ENCODE assay signal across 8 mouse cellular contexts in genomic region chr4:116074861-116075620, GRCm38 (mm10). TPM values are rescaled to one million over a fixed set of nuclear protein-coding genes. Genes with fewer than 3 reads are reported as not detected.
DNase-seq lines count a peak whose midpoint lies in the region; ATAC-seq and TF ChIP-seq lines count a peak whose summit lies in the region.

TSS of gene Uqcrh (minus strand) at chr4:116075071.
TSS of gene Lrrc41 (plus strand) at chr4:116075269.

- peak within 1 kb of the TSS; percentile 98 for H3K27ac ChIP-seq in heart, embryonic 11.5 days (ENCODE audit: low read depth, low read length)
- peak within 1 kb of the TSS; percentile 98 for H3K27ac ChIP-seq in kidney, embryonic 16.5 days (ENCODE audit: low read length)
- peak within 1 kb of the TSS; percentile 96 for H3K27ac ChIP-seq in liver, adult 2 months (replicated peaks; ENCODE audit: insufficient read depth, low read depth, low read length)

- peaks cover 78% of the 10 kb centered on the region for H3K79me3 ChIP-seq in C2C12 (ENCODE audit: low read depth)

- H3K36me3 ChIP-seq in C2C12 (ENCODE audit: control insufficient read depth, insufficient read depth) (peaks cover 19% of the 10 kb centered on the region), myocyte (ENCODE audit: control insufficient read depth, insufficient read depth) (peaks cover 6% of the 10 kb centered on the region)
- H3K36me3 ChIP-seq in erythroblast, embryonic 14.5 days (ENCODE audit: control insufficient read depth): peaks cover 44% of the 10 kb centered on the region
- peaks cover 1% of the 10 kb centered on the region; the same call in 1 of the 2 replicates for H3K36me3 ChIP-seq in heart, embryonic 11.5 days (ENCODE audit: control insufficient read depth, insufficient read depth, low read length)
- peaks cover 3% of the 10 kb centered on the region; the same call in 1 of the 2 replicates for H3K36me3 ChIP-seq in kidney, embryonic 16.5 days (ENCODE audit: insufficient read depth, low read length)
- H3K36me3 ChIP-seq in liver, adult 2 months (ENCODE audit: control insufficient read depth, insufficient read depth, low read length): peaks cover 11% of the 10 kb centered on the region
- H3K36me3 ChIP-seq in splenic B cell, adult 2 months (ENCODE audit: control insufficient read depth, insufficient read depth, low read length, poor library complexity, severe bottlenecking): peaks cover 1% of the 10 kb centered on the region; the same call in 1 of the 2 replicates

- DNase-seq in brain, embryonic 14.5 days (ENCODE audit: low read depth): peak; percentile 99
- peak; percentile 94 for DNase-seq in liver, adult 2 months (ENCODE audit: extremely low read depth, low read depth, low spot score)
- peak; percentile 97 for DNase-seq in splenic B cell, adult 2 months (ENCODE audit: low read depth, low spot score)

- ATAC-seq in heart, embryonic 11.5 days (replicated peaks; ENCODE audit: insufficient number of reproducible peaks, low FRiP score, low TSS enrichment): peak; percentile 85
- ATAC-seq in kidney, embryonic 16.5 days (ENCODE audit: low FRiP score, low TSS enrichment): peak; percentile 93

- no peak for TF ChIP-seq CTCF in C2C12 (IDR thresholded peaks at IDR 0.05; ENCODE audit: control insufficient read depth, insufficient read depth, insufficient read length)
- no peak for TF ChIP-seq CTCF in brain, embryonic 14.5 days (IDR thresholded peaks at IDR 0.05; ENCODE audit: borderline replicate concordance, extremely low read depth, insufficient read depth, insufficient read length)
- no peak for TF ChIP-seq CTCF in liver, adult 2 months (IDR thresholded peaks at IDR 0.05; ENCODE audit: low read depth, low read length)

- H3K27me3 ChIP-seq in C2C12 (ENCODE audit: control insufficient read depth, insufficient read depth, insufficient read length): no peaks in the 10 kb centered on the region
- no peaks in the 10 kb centered on the region for H3K27me3 ChIP-seq in erythroblast, embryonic 14.5 days (ENCODE audit: control insufficient read depth)
- H3K27me3 ChIP-seq in heart, embryonic 11.5 days (ENCODE audit: control insufficient read depth, insufficient read depth, low read length): no peaks in the 10 kb centered on the region
- no peaks in the 10 kb centered on the region for H3K27me3 ChIP-seq in kidney, embryonic 16.5 days (ENCODE audit: insufficient read depth, low read length)
- no peaks in the 10 kb centered on the region for H3K27me3 ChIP-seq in liver, adult 2 months (ENCODE audit: control insufficient read depth, insufficient read depth, low read length)
- H3K27me3 ChIP-seq in myocyte (ENCODE audit: control insufficient read depth, insufficient read depth, insufficient read length): no peaks in the 10 kb centered on the region
- no peaks in the 10 kb centered on the region for H3K27me3 ChIP-seq in splenic B cell, adult 2 months (ENCODE audit: control insufficient read depth, insufficient read depth, low read length, poor library complexity, severe bottlenecking)

- WGBS in heart, embryonic 11.5 days (ENCODE audit: insufficient replicate concordance): under 1% methylated on average over 54 of the region's 55 CpGs
- under 1% methylated on average over 55 of the region's 55 CpGs for WGBS in kidney, embryonic 16.5 days
- under 1% methylated on average over 55 of the region's 55 CpGs for WGBS in liver, adult 2 months

- peaks cover 93% of the 10 kb centered on the region for H3K79me2 ChIP-seq in C2C12 (ENCODE audit: control insufficient read depth, insufficient read depth)
- peaks cover 26% of the 10 kb centered on the region for H3K79me2 ChIP-seq in liver, adult 2 months (ENCODE audit: control insufficient read depth, insufficient read depth, low read length)
- H3K79me2 ChIP-seq in myocyte (ENCODE audit: control insufficient read depth, insufficient read depth): peaks cover 87% of the 10 kb centered on the region

- no peaks in the 10 kb centered on the region for H3K9me3 ChIP-seq in erythroblast, embryonic 14.5 days (ENCODE audit: control insufficient read depth, low read length)
- no peaks in the 10 kb centered on the region for H3K9me3 ChIP-seq in heart, embryonic 11.5 days (replicated peaks; ENCODE audit: control insufficient read depth, low read length)
- H3K9me3 ChIP-seq in kidney, embryonic 16.5 days (ENCODE audit: low read length): no peaks in the 10 kb centered on the region

- peak within 1 kb of the TSS; percentile 79 for H3K4me3 ChIP-seq in C2C12 (ENCODE audit: insufficient read depth, poor library complexity, severe bottlenecking)
- peak within 1 kb of the TSS; percentile 68 for H3K4me3 ChIP-seq in erythroblast, embryonic 14.5 days (replicated peaks)
- H3K4me3 ChIP-seq in heart, embryonic 11.5 days (ENCODE audit: low read depth, low read length): peak within 1 kb of the TSS; percentile 97
- peak within 1 kb of the TSS; percentile 93 for H3K4me3 ChIP-seq in kidney, embryonic 16.5 days (ENCODE audit: low read length)
- peak within 1 kb of the TSS; percentile 92 for H3K4me3 ChIP-seq in liver, adult 2 months (ENCODE audit: insufficient read depth, low read depth, low read length)
- H3K4me3 ChIP-seq in myocyte: peak within 1 kb of the TSS; percentile 71

- peak within 1 kb of the TSS; percentile 92 for H3ac ChIP-seq in C2C12 (ENCODE audit: control insufficient read depth, insufficient read length, low read depth)
- H3ac ChIP-seq in myocyte (ENCODE audit: control insufficient read depth, insufficient read length): peak within 1 kb of the TSS; percentile 80

- peak; percentile 96 for TF ChIP-seq POLR2A in brain, embryonic 14.5 days (IDR thresholded peaks at IDR 0.05; ENCODE audit: borderline replicate concordance, extremely low read depth, insufficient read depth, insufficient read length, poor library complexity, severe bottlenecking)
- peak; percentile 81 for TF ChIP-seq POLR2A in liver, adult 2 months (IDR thresholded peaks at IDR 0.05; ENCODE audit: extremely low read depth, insufficient read depth, low read length)
- peak; percentile 86 for TF ChIP-seq POLR2A in myocyte (IDR thresholded peaks at IDR 0.05; ENCODE audit: insufficient read length, low read depth)

- H3K9ac ChIP-seq in heart, embryonic 11.5 days (ENCODE audit: low read depth, low read length): peak within 1 kb of the TSS; percentile 100
- H3K9ac ChIP-seq in kidney, embryonic 16.5 days (replicated peaks; ENCODE audit: low read length): peak within 1 kb of the TSS; percentile 99
- H3K9ac ChIP-seq in liver, adult 2 months (ENCODE audit: low read depth, low read length): peak within 1 kb of the TSS; percentile 97

- peak within 1 kb of the TSS; percentile 85 for H3K4me2 ChIP-seq in heart, embryonic 11.5 days
- peak within 1 kb of the TSS; percentile 78 for H3K4me2 ChIP-seq in kidney, embryonic 16.5 days (replicated peaks; ENCODE audit: low read depth, low read length)
- H3K4me2 ChIP-seq in myocyte (ENCODE audit: low read depth): peak within 1 kb of the TSS; percentile 94

- peaks cover 47% of the 10 kb centered on the region for H3K4me1 ChIP-seq in erythroblast, embryonic 14.5 days (ENCODE audit: control insufficient read depth)
- peaks cover 24% of the 10 kb centered on the region for H3K4me1 ChIP-seq in heart, embryonic 11.5 days (ENCODE audit: control insufficient read depth, insufficient read depth, low read length)
- peaks cover 25% of the 10 kb centered on the region for H3K4me1 ChIP-seq in kidney, embryonic 16.5 days (ENCODE audit: insufficient read depth, low read length)
- peaks cover 15% of the 10 kb centered on the region for H3K4me1 ChIP-seq in liver, adult 2 months (ENCODE audit: control insufficient read depth, insufficient read depth, low read length)

TF ChIP-seq in C2C12, 6 proteins besides CTCF, POLR2A, EP300 and RAD21:
- TF ChIP-seq FOSL1 (IDR thresholded peaks at IDR 0.05; ENCODE audit: insufficient read depth, low read length, poor library complexity, severe bottlenecking): no peak
- TF ChIP-seq MYOD1 (IDR thresholded peaks at IDR 0.05; ENCODE audit: control insufficient read depth, insufficient read length, low read depth): no peak
- no peak for TF ChIP-seq CEBPB (IDR thresholded peaks at IDR 0.05; ENCODE audit: low read depth)
- no peak for TF ChIP-seq MYOG (IDR thresholded peaks at IDR 0.05; ENCODE audit: control insufficient read depth, extremely low read depth, insufficient read length)
- no peak for TF ChIP-seq USF1 (IDR thresholded peaks at IDR 0.05; ENCODE audit: low read depth)
- TF ChIP-seq MAX (IDR thresholded peaks at IDR 0.05): no peak

TF ChIP-seq in myocyte, 11 proteins besides CTCF, POLR2A, EP300 and RAD21:
- TF ChIP-seq MAX (IDR thresholded peaks at IDR 0.05; ENCODE audit: low read depth) (no peak), POLR2AphosphoS2 (IDR thresholded peaks at IDR 0.05; ENCODE audit: insufficient read length, low read depth) (peak; percentile 82)

RNA-seq across cellular contexts. Expression of gene Uqcrh, which starts in this region (rescaled TPM):
- polyA plus RNA-seq in C2C12 (2012; fragmentation: generic; extraction: Trizol) (769 TPM), myocyte (2012; fragmentation: generic; extraction: Trizol) (835 TPM)
- polyA plus RNA-seq in brain, embryonic 14.5 days (2012; rRNA removed): 362 and 404 TPM in 2 replicates
- polyA plus RNA-seq in erythroblast, embryonic 14.5 days (2012): 12.6 and 16.3 TPM in 2 replicates
- 941 and 954 TPM in 2 replicates for polyA plus RNA-seq in heart, embryonic 11.5 days (2014; fragmentation: Nextera tagmentation; extraction: Ambion mirVana)
- 505 and 583 TPM in 2 replicates for polyA plus RNA-seq in kidney, embryonic 16.5 days (2015; fragmentation: Nextera tagmentation; extraction: Ambion mirVana)
- total RNA-seq in liver, adult 2 months (2014; rRNA removed): 528 and 609 TPM in 2 replicates
- 158 and 193 TPM in 2 replicates for polyA plus RNA-seq in liver, adult 2 months (2012; rRNA removed)

RNA-seq across cellular contexts. Expression of gene Lrrc41, which starts in this region (rescaled TPM):
- polyA plus RNA-seq in C2C12 (2012; fragmentation: generic; extraction: Trizol) (42.6 TPM), myocyte (2012; fragmentation: generic; extraction: Trizol) (36.1 TPM)
- polyA plus RNA-seq in brain, embryonic 14.5 days (2012; rRNA removed): 59.2 and 59.6 TPM in 2 replicates
- 0.56 and 1.2 TPM in 2 replicates for polyA plus RNA-seq in erythroblast, embryonic 14.5 days (2012)
- 61.0 and 61.3 TPM in 2 replicates for polyA plus RNA-seq in heart, embryonic 11.5 days (2014; fragmentation: Nextera tagmentation; extraction: Ambion mirVana)
- polyA plus RNA-seq in kidney, embryonic 16.5 days (2015; fragmentation: Nextera tagmentation; extraction: Ambion mirVana): 87.9 and 88.0 TPM in 2 replicates
- 18.5 and 25.2 TPM in 2 replicates for total RNA-seq in liver, adult 2 months (2014; rRNA removed)
- 36.5 and 45.8 TPM in 2 replicates for polyA plus RNA-seq in liver, adult 2 months (2012; rRNA removed)

Comparison
In these comparisons a context has a peak if more than half of its experiments do, and no peak if none do; other contexts are left out.
1. Peak in every context shown above with its lines: DNase-seq, ATAC-seq, H3K4me3 ChIP-seq and H3K27ac ChIP-seq.
2. RNA of gene Lrrc41 (polyA plus RNA-seq): 87.9 to 88.0 TPM in kidney, embryonic 16.5 days, 61.0 to 61.3 TPM in heart, embryonic 11.5 days, 59.2 to 59.6 TPM in brain, embryonic 14.5 days, 36.5 to 45.8 TPM in liver, adult 2 months, 42.6 TPM in C2C12 (single experiment) and 36.1 TPM in myocyte (single experiment); 0.56 to 1.2 TPM in erythroblast, embryonic 14.5 days; every median in the first group is over 10 times any median in the second.